Mouse (Mus musculus): Measurements from ENCODE around the gene Nup98. TPM values are rescaled to one million over a fixed set of nuclear protein-coding genes. Genes with fewer than 3 reads are reported as not detected.

Nup98 gene
- 60.8 and 61.0 TPM in 2 replicates for total RNA-seq (2021)
- long read RNA-seq, partial matches to known transcripts = 2 of 8 reads
- long read RNA-seq, other reads (novel, unspliced or antisense) = 3 of 8 reads

DNA sequence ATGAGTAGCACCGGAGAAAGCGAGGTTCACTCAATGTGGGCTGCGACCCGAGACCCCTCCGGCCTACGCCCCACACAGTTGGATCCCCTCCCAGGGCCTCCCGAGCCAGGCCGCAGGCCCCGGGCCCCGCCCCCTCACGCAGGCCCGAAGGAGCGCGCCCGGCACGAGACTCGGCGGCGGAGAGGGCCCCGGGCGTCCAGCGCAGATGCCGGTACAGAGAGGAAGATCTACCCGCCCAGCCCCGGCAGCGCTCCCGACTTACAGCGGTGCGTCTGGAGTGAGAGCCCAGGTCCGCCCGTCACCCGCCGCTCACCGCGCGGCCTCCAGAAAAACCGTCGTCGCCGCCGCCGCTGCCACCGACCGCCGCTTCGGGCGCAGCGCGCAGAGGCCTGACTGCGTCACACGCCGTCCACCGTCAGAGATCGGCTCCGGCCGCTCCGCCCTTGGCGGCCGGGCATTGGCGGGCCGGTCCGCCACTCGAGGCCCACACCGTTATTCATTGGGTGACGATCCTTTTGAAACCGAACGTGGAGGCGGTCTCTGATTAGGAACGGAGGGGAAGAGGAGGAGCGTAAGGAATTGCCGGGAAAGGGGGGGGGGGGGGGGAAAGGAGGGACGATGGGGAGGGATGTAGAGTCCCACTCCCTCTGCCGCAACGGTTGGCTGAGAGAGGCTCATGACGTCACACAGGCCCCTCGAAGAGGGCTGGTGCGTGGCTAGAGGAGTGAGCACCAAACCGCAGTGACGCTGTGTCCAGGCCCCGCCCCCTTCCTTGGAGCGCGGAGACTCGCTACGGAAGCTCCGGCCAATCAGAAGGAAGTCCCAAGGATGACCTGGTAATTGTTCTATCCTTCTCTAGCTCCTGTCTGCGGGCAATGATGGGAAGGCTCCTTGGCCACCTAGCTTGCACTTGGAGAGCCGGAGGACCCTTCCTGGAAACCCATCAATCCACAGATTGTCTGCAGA is at the start of gene Nup98, which contains the start of gene Pgap2:
Nup98 (minus strand) TSS at position 421 of the 966 bp plus-strand sequence.
Pgap2 (plus strand) TSS at position 453 of the 966 bp plus-strand sequence.
- DNase-seq = peak; percentile 99

DNA sequence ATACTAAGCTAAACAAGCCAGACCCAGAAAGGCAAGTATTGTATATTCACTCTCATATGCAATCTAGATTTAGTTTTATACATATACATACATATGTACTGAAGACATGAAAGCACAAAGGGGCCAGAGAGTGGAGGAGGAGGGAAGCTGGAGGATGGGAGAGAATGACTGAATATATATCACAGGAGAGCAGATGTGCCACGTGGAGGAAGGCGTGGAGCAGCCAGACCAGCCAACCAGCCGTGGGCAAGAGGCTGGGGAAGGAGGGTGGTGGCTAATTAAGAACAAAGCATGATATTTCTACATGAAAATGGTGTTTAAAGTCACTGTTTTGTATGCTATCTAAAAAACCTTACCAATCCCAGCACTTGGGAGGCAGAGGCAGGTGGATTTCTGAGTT is 48.8 kb upstream of the Nup98 start:
- no peak for DNase-seq

GRCm38 (mm10) chr7:102258189-102258588 is 48.2 kb upstream of the Nup98 start:
- DNase-seq = peak; percentile 81

DNA sequence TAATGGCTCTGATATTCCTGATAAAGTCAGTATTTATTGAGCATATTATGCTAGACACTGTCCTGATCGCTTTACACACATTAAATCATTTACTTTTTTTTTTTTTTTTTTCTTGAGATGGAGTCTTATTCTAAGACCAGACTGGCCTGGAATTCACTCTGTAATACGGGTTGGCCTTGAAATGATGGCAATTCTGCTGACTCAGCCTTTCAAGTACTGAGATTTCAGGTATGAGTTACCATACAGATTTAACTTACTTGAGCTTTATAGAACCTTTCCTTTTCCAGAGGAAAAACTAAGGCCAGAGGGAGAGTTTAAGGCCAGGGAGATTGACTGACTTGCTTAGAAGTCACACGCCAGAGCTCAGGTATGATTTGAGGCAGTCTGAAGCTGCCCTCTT is 46.7 kb upstream of the Nup98 start:
- no peak for DNase-seq

- DNase-seq = no peak
Observed at GRCm38 (mm10) chr7:102255954-102256353, 46.0 kb upstream of the Nup98 start, which contains the start of gene Rhog. Rhog (minus strand) TSS chr7:102256054.

- DNase-seq = no peak
Observed at GRCm38 (mm10) chr7:102253631-102254030, 43.7 kb upstream of the Nup98 start.

DNA sequence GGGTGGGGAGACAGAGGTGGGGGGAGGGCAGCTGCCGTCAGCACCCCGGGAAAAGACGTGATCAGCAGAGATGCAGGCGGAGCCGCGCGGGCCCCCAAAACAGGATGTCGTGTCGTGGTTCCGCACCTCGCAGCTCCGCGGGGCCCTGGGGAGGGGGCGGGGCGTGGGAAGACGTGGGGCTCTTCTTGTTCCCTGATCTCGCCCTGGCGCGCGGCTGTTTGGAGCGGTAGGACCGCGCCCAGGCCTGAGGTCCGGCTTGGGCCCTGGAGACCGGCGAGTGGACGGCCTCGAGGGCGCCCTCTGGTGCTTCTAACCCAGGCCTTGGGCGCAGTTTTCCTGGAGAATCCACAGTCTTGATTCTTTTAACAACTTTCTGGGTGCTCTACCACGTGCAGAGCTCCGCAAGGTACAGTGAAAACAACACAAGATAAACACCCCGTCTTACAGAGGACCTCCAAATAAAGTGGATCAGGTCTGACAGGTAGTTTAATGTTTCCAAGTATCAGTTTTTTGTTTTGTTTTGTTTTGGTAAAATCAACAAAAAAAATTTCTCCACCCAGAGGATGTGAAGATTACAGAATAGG is 40.7 kb upstream of the Nup98 start:
- DNase-seq = peak; percentile 92

- DNase-seq = peak; percentile 81
Observed at GRCm38 (mm10) chr7:102249896-102250630, 40.1 kb upstream of the Nup98 start.

GRCm38 (mm10) chr7:102249531-102249895 is 39.5 kb upstream of the Nup98 start:
- DNase-seq = no peak

GRCm38 (mm10) chr7:102248691-102249404 is 38.9 kb upstream of the Nup98 start:
- DNase-seq = no peak

GRCm38 (mm10) chr7:102246956-102247797 is 37.2 kb upstream of the Nup98 start:
- no peak for DNase-seq

- DNase-seq = no peak
Observed at GRCm38 (mm10) chr7:102246265-102246664, 36.3 kb upstream of the Nup98 start.

GRCm38 (mm10) chr7:102245775-102246174 is 35.8 kb upstream of the Nup98 start:
- no peak for DNase-seq

DNA sequence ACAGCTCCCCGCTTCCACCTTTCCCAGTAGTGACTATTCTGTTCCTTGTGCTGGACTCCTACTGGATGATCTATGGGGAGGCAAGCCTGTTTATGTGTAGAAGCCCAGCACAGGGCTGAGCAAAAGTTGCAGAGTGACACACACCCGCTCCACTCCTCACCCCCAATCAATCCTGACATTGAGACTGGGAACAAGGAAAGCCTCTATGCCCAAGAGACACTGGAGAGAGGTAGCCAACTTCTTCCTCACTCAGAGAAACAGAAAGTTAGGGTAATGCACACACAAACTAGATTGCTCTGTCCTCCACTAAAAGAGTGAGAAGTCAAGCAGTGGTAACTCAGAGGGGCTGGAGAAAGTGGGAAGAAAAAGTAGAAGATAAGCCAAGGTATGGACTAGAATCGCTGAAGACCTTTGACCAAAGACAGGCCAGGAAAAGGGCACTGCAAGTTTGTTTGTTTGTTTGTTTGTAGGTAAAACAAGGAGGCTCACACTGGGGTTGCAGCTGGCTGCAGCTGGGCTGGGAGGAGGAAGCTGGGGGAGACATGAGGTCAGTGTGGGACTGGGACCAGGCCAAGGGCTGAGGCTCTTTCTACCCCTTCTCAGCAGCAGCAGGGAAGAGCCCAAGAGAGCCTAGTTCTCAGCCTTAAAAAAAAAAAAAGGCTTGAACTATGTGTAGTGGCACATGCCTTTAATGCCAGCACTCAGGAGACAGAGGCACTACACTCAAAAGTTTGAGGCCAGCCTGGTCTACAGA is 35.0 kb upstream of the Nup98 start:
- DNase-seq = no peak

DNA sequence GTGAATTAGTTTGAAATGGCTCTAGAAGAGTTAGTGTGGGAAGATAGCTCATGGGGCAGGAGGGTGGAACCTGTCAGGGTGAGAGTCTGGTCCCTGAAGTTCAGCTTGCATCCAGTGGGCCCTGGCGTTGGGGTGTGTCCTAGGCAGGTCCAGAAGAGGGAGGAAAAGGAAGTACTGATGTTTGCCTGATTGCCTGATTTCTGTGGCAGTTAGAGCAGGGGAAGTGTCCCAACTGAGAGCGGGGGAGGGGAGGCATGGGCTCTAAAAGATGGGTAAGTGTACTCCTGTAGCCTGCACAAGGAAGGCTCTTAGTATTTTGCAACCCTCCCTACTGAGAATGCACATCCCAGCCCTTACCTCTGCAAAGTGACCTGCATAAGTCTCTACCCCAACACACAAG is 33.9 kb upstream of the Nup98 start:
- DNase-seq = no peak

DNA sequence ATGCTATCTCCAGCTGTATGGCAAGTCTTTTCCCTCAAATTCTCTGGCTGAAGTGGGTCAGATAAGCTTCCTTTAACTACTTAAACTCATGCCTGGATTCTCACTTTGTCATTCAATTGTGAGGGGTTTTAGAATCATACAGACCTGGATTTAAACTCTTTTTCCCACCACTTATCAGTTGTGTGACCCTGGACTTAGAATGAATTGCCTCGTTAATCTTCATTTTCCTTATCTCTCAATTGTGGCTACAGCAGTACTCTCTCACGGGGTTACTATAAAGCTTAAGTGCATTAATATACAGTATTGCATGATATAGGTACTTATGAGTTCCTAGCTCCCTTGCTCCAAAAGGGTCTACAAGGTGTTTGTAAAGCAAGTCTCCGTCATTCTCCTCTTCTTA is 32.9 kb upstream of the Nup98 start:
- no peak for DNase-seq

GRCm38 (mm10) chr7:102242371-102242770 is 32.4 kb upstream of the Nup98 start:
- no peak for DNase-seq

GRCm38 (mm10) chr7:102239591-102239990 is 29.6 kb upstream of the Nup98 start:
- no peak for DNase-seq

DNA sequence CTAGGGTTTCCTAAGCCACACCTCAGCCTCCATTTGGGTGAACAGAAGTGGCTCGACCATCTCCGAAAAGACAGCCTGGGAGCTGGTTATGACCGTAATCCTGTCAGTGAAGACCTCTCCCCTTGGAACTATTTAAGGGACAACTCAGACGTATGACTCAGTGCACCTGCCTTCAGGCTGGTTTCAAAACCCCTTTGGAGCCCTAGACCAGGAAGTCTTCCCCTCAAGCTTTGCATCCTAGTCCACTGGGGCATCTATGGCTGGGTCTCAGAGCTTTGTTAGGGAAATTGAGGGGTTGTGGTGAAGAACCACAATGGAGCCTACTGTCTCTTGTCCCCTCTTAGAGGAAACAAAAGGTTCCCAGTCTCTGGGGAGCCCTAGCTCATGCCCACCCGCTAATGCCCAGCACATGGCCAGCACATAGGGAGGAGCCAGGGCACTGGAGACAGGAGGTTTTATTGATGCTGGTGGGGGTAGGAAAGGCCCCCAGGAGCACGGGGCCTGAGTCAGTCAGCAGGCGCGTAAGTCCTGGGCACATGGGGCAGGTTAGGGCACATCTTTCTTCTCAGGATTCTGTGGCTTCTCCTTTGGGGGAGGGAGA is 28.8 kb upstream of the Nup98 start:
- DNase-seq = no peak

DNA sequence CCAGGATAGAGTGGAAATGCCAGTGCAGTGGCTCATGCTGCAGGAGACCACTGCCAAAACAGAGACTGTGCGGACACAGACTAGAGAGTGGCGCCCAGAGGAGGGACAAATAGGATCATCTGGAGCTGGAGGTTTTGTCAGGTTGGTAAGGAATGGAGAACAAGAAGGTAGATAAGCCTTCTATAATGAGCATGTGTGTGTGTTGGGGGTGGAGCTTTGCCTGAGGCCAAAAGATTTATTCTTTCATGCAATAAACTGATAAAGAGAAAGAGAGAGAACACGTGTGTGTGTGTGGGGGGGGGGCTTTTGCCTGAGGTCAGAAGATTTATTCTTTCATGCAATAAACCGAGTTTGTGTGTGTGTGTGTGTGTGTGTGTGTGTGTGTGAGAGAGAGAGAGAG is 23.1 kb upstream of the Nup98 start:
- DNase-seq = no peak
